Mouse (Mus musculus): ENCODE results near the gene Cobl.

Cobl gene

GRCm38 (mm10) chr11:12464181-12465162, at the start of gene Cobl:
Gene Cobl, minus strand, starts transcription at chr11:12464960.
- peak; percentile 78 for DNase-seq

GRCm38 (mm10) chr11:12513796-12514195, 49.0 kb upstream of the Cobl start:
- DNase-seq = no peak

GRCm38 (mm10) chr11:12506371-12506890, 41.7 kb upstream of the Cobl start:
- DNase-seq = no peak

- DNase-seq = no peak
Observed at GRCm38 (mm10) chr11:12503756-12504155, 39.0 kb upstream of the Cobl start.

- no peak for DNase-seq
Observed at GRCm38 (mm10) chr11:12501721-12502120, 37.0 kb upstream of the Cobl start.

- no peak for DNase-seq
Observed at GRCm38 (mm10) chr11:12493791-12494190, 29.0 kb upstream of the Cobl start.

GRCm38 (mm10) chr11:12479856-12480403, 15.2 kb upstream of the Cobl start:
- DNase-seq = no peak

GRCm38 (mm10) chr11:12474299-12474935, 9.7 kb upstream of the Cobl start:
- DNase-seq = peak; percentile 53

- peak; percentile 62 for DNase-seq
Observed at GRCm38 (mm10) chr11:12473625-12474298, 9.0 kb upstream of the Cobl start.

- DNase-seq = no peak
Observed at GRCm38 (mm10) chr11:12469638-12470037, 4.9 kb upstream of the Cobl start.

- DNase-seq = no peak
Observed at GRCm38 (mm10) chr11:12468661-12469060, 3.9 kb upstream of the Cobl start.

- DNase-seq = no peak
Observed at GRCm38 (mm10) chr11:12467836-12468235, 3.1 kb upstream of the Cobl start.

- DNase-seq = no peak
Observed at GRCm38 (mm10) chr11:12467217-12467616, 2.5 kb upstream of the Cobl start.

- no peak for DNase-seq
Observed at GRCm38 (mm10) chr11:12466606-12467005, 1.8 kb upstream of the Cobl start.

GRCm38 (mm10) chr11:12465229-12465628, 469 bp upstream of the Cobl start:
- DNase-seq = peak; percentile 18

GRCm38 (mm10) chr11:12463615-12464170, 1.1 kb downstream of the Cobl start:
- no peak for DNase-seq

- DNase-seq = no peak
Observed at GRCm38 (mm10) chr11:12459781-12460581, 4.8 kb downstream of the Cobl start.

- DNase-seq = no peak
Observed at GRCm38 (mm10) chr11:12458814-12459213, 5.9 kb downstream of the Cobl start.

GRCm38 (mm10) chr11:12458392-12458791, 6.4 kb downstream of the Cobl start:
- DNase-seq = no peak

- DNase-seq = no peak
Observed at GRCm38 (mm10) chr11:12448101-12448500, 16.7 kb downstream of the Cobl start.

- DNase-seq = no peak
Observed at GRCm38 (mm10) chr11:12445222-12445621, 19.5 kb downstream of the Cobl start.

GRCm38 (mm10) chr11:12444215-12444614, 20.5 kb downstream of the Cobl start:
- no peak for DNase-seq
